Mouse (Mus musculus) ES-Bruce4 (cell line): ENCODE results near the gene Mrfap1. TPM values are rescaled to one million over a fixed set of nuclear protein-coding genes. Genes with fewer than 3 reads are reported as not detected.

Experiments used
- H3K27ac ChIP-seq: 2 replicates; pipeline ENCODE4 v1.5.1; 2012; ENCODE audit warnings: low read length, inconsistent platforms; ENCODE audit not compliant: insufficient read depth
- H3K27me3 ChIP-seq: 2 replicates; pipeline ENCODE4 v1.6.1; 2012; ENCODE audit warnings: mild to moderate bottlenecking, low read length, inconsistent platforms; ENCODE audit not compliant: control insufficient read depth, poor library complexity, insufficient read depth, severe bottlenecking
- H3K36me3 ChIP-seq: 2 replicates; pipeline ENCODE4 v1.6.1; 2012; ENCODE audit warnings: inconsistent platforms, mild to moderate bottlenecking, low read length, moderate library complexity; ENCODE audit not compliant: control insufficient read depth, poor library complexity, insufficient read depth, severe bottlenecking
- H3K4me1 ChIP-seq: one replicate; pipeline ENCODE4 v1.8.1; 2011; ENCODE audit warnings: low read length; ENCODE audit not compliant: control insufficient read depth, insufficient read depth
- H3K4me3 ChIP-seq: 2 replicates; pipeline ENCODE4 v1.5.1; 2011; ENCODE audit warnings: low read depth, mild to moderate bottlenecking, low read length
- H3K9ac ChIP-seq: 2 replicates; pipeline ENCODE4 v1.6.1; 2012; ENCODE audit warnings: low read depth, mild to moderate bottlenecking, inconsistent platforms; ENCODE audit not compliant: poor library complexity, severe bottlenecking
- H3K9me3 ChIP-seq: replicated peaks from 2 replicates; pipeline ENCODE4 v1.6.1; 2012; ENCODE audit warnings: mild to moderate bottlenecking, low read length, inconsistent platforms; ENCODE audit not compliant: control insufficient read depth, poor library complexity, insufficient read depth, severe bottlenecking
- CTCF ChIP-seq: IDR thresholded peaks from one replicate; pipeline ENCODE4 v1.8.1; 2011; ENCODE audit warnings: low read depth, low read length
- EP300 ChIP-seq: IDR thresholded peaks from 2 replicates; pipeline ENCODE4 v1.6.1; 2011; ENCODE audit warnings: low read depth, low read length; ENCODE audit not compliant: insufficient read depth
- POLR2A ChIP-seq: IDR thresholded peaks from one replicate; pipeline ENCODE4 v1.8.1; 2011; ENCODE audit warnings: low read length; ENCODE audit not compliant: insufficient read depth
- polyA plus RNA-seq: library from polyadenylated mRNA; stranded (reverse); fragments of >200 nt; gene quantifications from 2 replicates; pipeline ENCODE4 v1.2.4, GENCODE M21; 2011; ENCODE audit warnings: low read depth; ENCODE audit not compliant: missing spikeins, insufficient read depth, insufficient read length

The Mrfap1 gene
- polyA plus RNA-seq, 1 experiment, result 312 TPM

DNA sequence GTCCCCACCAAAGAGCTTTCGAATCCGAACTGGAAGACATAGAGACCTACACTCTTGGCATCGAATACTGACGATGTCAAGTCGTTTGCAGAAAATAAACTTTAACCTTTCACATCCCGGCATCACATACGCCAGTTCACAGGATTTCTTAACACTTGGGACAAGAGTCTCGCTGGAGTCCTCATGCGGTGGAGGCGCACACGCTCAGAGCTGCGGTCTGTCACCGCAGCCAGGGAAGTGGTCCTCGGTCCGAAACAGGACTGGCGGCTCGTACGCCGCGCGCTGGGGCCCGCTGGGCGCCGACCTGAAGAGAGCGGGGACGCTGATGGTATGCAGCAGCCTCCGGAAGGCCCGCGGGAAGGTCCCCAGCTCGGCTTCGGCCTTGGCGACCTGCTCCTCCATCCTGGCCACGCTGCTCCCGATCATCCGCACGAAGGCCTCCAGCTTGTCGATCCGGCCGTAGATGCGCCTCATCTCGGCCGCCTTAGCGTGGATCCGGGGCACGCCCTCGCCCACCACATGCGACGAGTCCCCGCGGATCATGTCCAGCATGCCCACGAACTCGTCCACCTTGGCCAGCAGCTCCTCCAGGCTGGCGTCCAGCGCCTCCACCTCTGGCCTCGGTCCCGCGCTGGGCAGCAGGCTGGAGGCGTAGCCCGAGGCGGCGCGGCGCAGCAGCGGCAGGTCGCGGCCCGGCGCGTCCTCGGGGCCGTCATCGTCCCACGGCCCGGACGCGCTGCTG is 48.6 kb downstream of the Mrfap1 start:
- peaks cover 1% of the 10 kb centered on the region for H3K4me1 ChIP-seq
- no peak for TF ChIP-seq CTCF
- TF ChIP-seq POLR2A, result no peak
- no peak for TF ChIP-seq EP300
- H3K27ac ChIP-seq, result no peak overlapping the region
- H3K4me3 ChIP-seq, result peak overlapping the region; percentile 90
- no peaks in the 10 kb centered on the region for H3K9me3 ChIP-seq
- no peaks in the 10 kb centered on the region for H3K27me3 ChIP-seq
- H3K9ac ChIP-seq, result peak overlapping the region; percentile 57
- 0 out of 2 replicates have a peak, but pooled peaks cover 3% of the 10 kb centered on the region for H3K36me3 ChIP-seq

- TF ChIP-seq EP300 (no peak), CTCF (no peak), POLR2A (no peak)
- no peak overlapping the region for H3K4me3 ChIP-seq
- no peak overlapping the region for H3K9ac ChIP-seq
- no peaks in the 10 kb centered on the region for H3K27me3 ChIP-seq
- 0 out of 2 replicates have a peak, but pooled peaks cover 3% of the 10 kb centered on the region for H3K36me3 ChIP-seq
- peaks cover 1% of the 10 kb centered on the region for H3K4me1 ChIP-seq
- H3K9me3 ChIP-seq, result no peaks in the 10 kb centered on the region
- H3K27ac ChIP-seq, result no peak overlapping the region
Observed at GRCm38 (mm10) chr5:36747071-36747470, 49.5 kb downstream of the Mrfap1 start.

Other genes starting within 250 kb of the Mrfap1 start
- gene Tbc1d14, start 203.5 kb downstream of the Mrfap1 start, polyA plus RNA-seq, result 28.8 and 31.7 TPM in 2 replicates
- 44.1 and 44.8 TPM in 2 replicates for gene D5Ertd579e, start 100.7 kb downstream of the Mrfap1 start, polyA plus RNA-seq
- 8.6 and 9.7 TPM in 2 replicates for gene Bloc1s4, start 48.1 kb downstream of the Mrfap1 start, polyA plus RNA-seq
- 10.5 and 11.4 TPM in 2 replicates for gene Man2b2, start 33.9 kb upstream of the Mrfap1 start, polyA plus RNA-seq
- 14.6 and 15.9 TPM in 2 replicates for gene Ppp2r2c, start 71.7 kb upstream of the Mrfap1 start, polyA plus RNA-seq
- gene Wfs1, start 192.4 kb upstream of the Mrfap1 start, polyA plus RNA-seq, result 10.1 and 11.3 TPM in 2 replicates